Mouse (Mus musculus) kidney, embryonic 14.5 days (tissue): ENCODE results near the gene Nrip2. TPM values are rescaled to one million over a fixed set of nuclear protein-coding genes. Genes with fewer than 3 reads are reported as not detected.

Experiments used
- ATAC-seq: fragments of 200-750 bp; cut with Nextera tagmentation; 2 replicates; pipeline ENCODE4 v1.8.0; 2017; ENCODE audit warnings: moderate number of reproducible peaks, mild to moderate bottlenecking, moderate TSS enrichment, moderate library complexity; ENCODE audit not compliant: low FRiP score, low TSS enrichment
- H3K27ac ChIP-seq: fragments of 300-500 bp; sonication (generic); 2 replicates; pipeline ENCODE4 v1.5.1; 2014; ENCODE audit warnings: low read depth, mild to moderate bottlenecking, low read length, moderate library complexity, mixed read lengths
- H3K27me3 ChIP-seq: fragments of 300-500 bp; sonication (generic); 2 replicates; pipeline ENCODE4 v1.6.1; 2014; ENCODE audit warnings: mild to moderate bottlenecking, low read length; ENCODE audit not compliant: control insufficient read depth, insufficient read depth
- H3K36me3 ChIP-seq: fragments of 300-500 bp; sonication (generic); 2 replicates; pipeline ENCODE4 v1.6.1; 2014; ENCODE audit warnings: low read length, mixed read lengths; ENCODE audit not compliant: control insufficient read depth, insufficient read depth
- H3K4me1 ChIP-seq: fragments of 300-500 bp; sonication (generic); 2 replicates; pipeline ENCODE4 v1.6.1; 2014; ENCODE audit warnings: low read length, mixed read lengths; ENCODE audit not compliant: control insufficient read depth, insufficient read depth
- H3K4me2 ChIP-seq: fragments of 300-500 bp; sonication (generic); replicated peaks from 2 replicates; pipeline ENCODE4 v1.6.1; 2014; ENCODE audit warnings: low read depth, mild to moderate bottlenecking, low read length
- H3K4me3 ChIP-seq: fragments of 300-500 bp; sonication (generic); 2 replicates; pipeline ENCODE4 v1.5.1; 2014; ENCODE audit warnings: mild to moderate bottlenecking, low read length
- H3K9ac ChIP-seq: fragments of 300-500 bp; sonication (generic); 2 replicates; pipeline ENCODE4 v1.6.1; 2014; ENCODE audit warnings: low read depth, mild to moderate bottlenecking, low read length, moderate library complexity
- H3K9me3 ChIP-seq: fragments of 300-500 bp; sonication (generic); 2 replicates; pipeline ENCODE4 v1.6.1; 2016; ENCODE audit warnings: low read length; ENCODE audit not compliant: control insufficient read depth
- WGBS: fragments of 180-500 bp; shearing (Covaris S2); extraction: QIAGEN DNeasy Blood & Tissue Kit; methylation state at CpG from one replicate; pipeline ENCODE4 v1.1.7; 2014; 5-methylcytosine and 5-hydroxymethylcytosine counted together
- polyA plus RNA-seq: library from polyadenylated mRNA; unstranded; fragments of >200 nt; fragmentation: Nextera tagmentation; extraction: Ambion mirVana; gene quantifications from 2 replicates; pipeline ENCODE4 v1.2.1, GENCODE M21; 2014

Gene Nrip2
- polyA plus RNA-seq, 1 experiment from 2014 or later: 17.9 TPM

- no peak overlapping the region for H3K4me3 ChIP-seq
- 0 out of 2 replicates have a peak, but pooled peaks cover 3% of the 10 kb centered on the region for H3K4me1 ChIP-seq
- H3K9me3 ChIP-seq: no peaks in the 10 kb centered on the region
- H3K4me2 ChIP-seq: no peak overlapping the region
- ATAC-seq: no peak
- no peak overlapping the region for H3K9ac ChIP-seq
- H3K36me3 ChIP-seq: no peaks in the 10 kb centered on the region
- no peaks in the 10 kb centered on the region for H3K27me3 ChIP-seq
- 81% methylated on average over 14 of the region's 14 CpGs for WGBS
- no peak overlapping the region for H3K27ac ChIP-seq
Observed at GRCm38 (mm10) chr6:128460729-128461503, 61.8 kb downstream of the Nrip2 start.

GRCm38 (mm10) chr6:128461606-128462005, 62.5 kb downstream of the Nrip2 start:
- Histone ChIP-seq H3K9ac (no peak overlapping the region), H3K4me1 (no peaks in the 10 kb centered on the region), H3K36me3 (no peaks in the 10 kb centered on the region), H3K9me3 (no peaks in the 10 kb centered on the region), H3K27ac (no peak overlapping the region), H3K4me2 (no peak overlapping the region), H3K27me3 (no peaks in the 10 kb centered on the region), H3K4me3 (no peak overlapping the region)
- no peak for ATAC-seq

GRCm38 (mm10) chr6:128464996-128465395, 65.9 kb downstream of the Nrip2 start:
- Histone ChIP-seq H3K27me3 (no peaks in the 10 kb centered on the region), H3K9ac (no peak overlapping the region), H3K36me3 (no peaks in the 10 kb centered on the region), H3K27ac (no peak overlapping the region), H3K4me3 (no peak overlapping the region), H3K4me2 (no peak overlapping the region), H3K4me1 (no peaks in the 10 kb centered on the region), H3K9me3 (no peaks in the 10 kb centered on the region)
- no peak for ATAC-seq
- WGBS: 82% methylated on average over 4 of the region's 4 CpGs

Other genes starting within 250 kb of the Nrip2 start
- gene Tead4, start 98.5 kb upstream of the Nrip2 start, polyA plus RNA-seq: 1.5 and 2.2 TPM in 2 replicates
- gene Tulp3, start 43.4 kb upstream of the Nrip2 start, polyA plus RNA-seq: 22.3 and 28.1 TPM in 2 replicates
- 132 and 137 TPM in 2 replicates for gene Rhno1, start 36.4 kb upstream of the Nrip2 start, polyA plus RNA-seq
- gene Foxm1, start 36.3 kb upstream of the Nrip2 start, polyA plus RNA-seq: 26.7 and 48.2 TPM in 2 replicates
- gene Tex52, start 23.8 kb upstream of the Nrip2 start, polyA plus RNA-seq: 0.26 and 0.60 TPM in 2 replicates
- gene Gm44596, start 23.8 kb upstream of the Nrip2 start, polyA plus RNA-seq: not detected in 2 replicates
- gene Itfg2, start 25.6 kb downstream of the Nrip2 start, polyA plus RNA-seq: 24.0 and 35.7 TPM in 2 replicates
- gene Fkbp4, start 39.4 kb downstream of the Nrip2 start, polyA plus RNA-seq: 400 and 513 TPM in 2 replicates
- 0.07 and 1.0 TPM in 2 replicates for gene Pzp, start 127.4 kb downstream of the Nrip2 start, polyA plus RNA-seq
- 0.26 and 0.30 TPM in 2 replicates for gene A2ml1, start 182.3 kb downstream of the Nrip2 start, polyA plus RNA-seq
- 0.46 TPM in 1 of 2 replicates, not detected in the other for gene Klrb1a, start 224.2 kb downstream of the Nrip2 start, polyA plus RNA-seq